Mouse (Mus musculus): ENCODE measurements around the gene Usp20. TPM values are rescaled to one million over a fixed set of nuclear protein-coding genes. Genes with fewer than 3 reads are reported as not detected.

The Usp20 gene
- total and polyA plus RNA-seq, 3 experiments: 3.4 to 13.8 (median 12.0) TPM

DNA sequence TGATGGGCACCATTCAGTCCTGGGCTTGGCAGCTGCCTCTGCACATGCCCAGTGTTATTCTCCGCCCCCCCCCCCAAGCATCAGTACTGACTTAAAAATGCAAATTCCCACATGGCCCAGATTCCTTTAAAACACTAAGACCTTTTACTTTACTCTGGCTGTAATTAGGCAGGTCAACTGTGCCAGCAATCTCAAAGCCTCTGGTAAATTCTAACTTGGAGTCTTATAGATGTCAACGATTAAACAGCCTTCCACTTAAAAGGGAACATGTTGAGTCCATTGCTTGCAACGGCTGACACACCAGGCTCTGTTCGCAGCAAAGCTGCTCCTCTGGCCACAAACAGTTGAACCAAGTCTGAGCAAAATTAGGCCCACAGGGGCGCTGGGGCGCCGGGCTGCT, 49.9 kb downstream of the Usp20 start:
- H3K27me3 ChIP-seq (replicated peaks): no peaks in the 10 kb centered on the region
- H3K9ac ChIP-seq (ENCODE audit: insufficient read depth, low read depth): no peak overlapping the region
- no peaks in the 10 kb centered on the region for H3K79me2 ChIP-seq (replicated peaks; ENCODE audit: control insufficient read depth, extremely low read depth, insufficient read depth, poor library complexity, severe bottlenecking)
- in situ Hi-C loops (cut with MboI; ENCODE audit: low pct_ligation_motif_present, low pct_unique_long_range_greater_than_20kb, low sequenced_read_pairs) (no loop called here), dilution Hi-C loops (cut with MboI; ENCODE audit: extremely low pct_ligation_motif_present, extremely low pct_unique_long_range_greater_than_20kb, low sequenced_read_pairs) (no loop called here)
- H3K9me3 ChIP-seq (replicated peaks; ENCODE audit: low read length): no peaks in the 10 kb centered on the region
- H3K4me1 ChIP-seq (ENCODE audit: control insufficient read depth in 1 of 2, insufficient read depth in 2 of 2): peaks cover 12 to 88% of the 10 kb centered on the region in 2 experiments
- H3K27ac ChIP-seq (ENCODE audit: insufficient read depth, low read depth): no peak overlapping the region
- peaks cover 86 to 91% of the 10 kb centered on the region in 2 experiments for H3K36me3 ChIP-seq (replicated peaks in 1 of 2; ENCODE audit: control insufficient read depth in 1 of 2, insufficient read depth in 1 of 2, low read length in 1 of 2)
- no peak overlapping the region for H3K4me2 ChIP-seq (ENCODE audit: insufficient read depth, low read depth, poor library complexity, severe bottlenecking)
- TF ChIP-seq NRF1 (IDR thresholded peaks at IDR 0.05; ENCODE audit: low read depth, low read length) (peak; percentile 43; the same call in 1 of the 2 replicates), SMC3 (IDR thresholded peaks at IDR 0.05; ENCODE audit: low read depth, low read length) (no peak)
- no peak overlapping the region for H3K4me3 ChIP-seq (replicated peaks in 1 of 3; ENCODE audit: low read depth in 2 of 3, low read length in 2 of 3, poor library complexity in 1 of 3)
- DNase-seq (ENCODE audit: extremely low read depth): no peak

DNA sequence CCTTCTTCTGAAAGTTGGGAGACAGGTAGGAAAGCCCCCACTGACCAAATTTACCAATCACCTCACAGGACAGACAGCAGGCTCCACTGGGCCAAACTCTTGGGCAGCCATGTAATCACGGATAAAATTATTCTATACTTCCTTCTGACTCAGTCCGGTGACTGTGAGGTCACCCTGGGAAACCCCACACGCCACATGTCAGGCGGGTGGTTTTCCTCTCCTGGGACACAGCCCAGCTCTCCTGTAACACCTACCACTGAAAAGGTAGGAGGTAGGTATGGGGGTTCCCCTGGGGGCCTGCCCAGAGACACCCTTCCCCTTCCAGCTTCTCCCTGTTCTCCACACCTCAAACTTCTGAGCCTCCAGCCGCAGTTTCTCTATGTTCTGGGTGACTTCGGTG, 54.7 kb downstream of the Usp20 start:
- DNase-seq (ENCODE audit: extremely low read depth): peak; percentile 85
- H3K79me2 ChIP-seq (replicated peaks; ENCODE audit: control insufficient read depth, extremely low read depth, insufficient read depth, poor library complexity, severe bottlenecking): no peaks in the 10 kb centered on the region
- H3K4me1 ChIP-seq (ENCODE audit: control insufficient read depth in 1 of 2, insufficient read depth in 2 of 2): peaks cover 25 to 84% of the 10 kb centered on the region in 2 experiments
- H3K27ac ChIP-seq (ENCODE audit: insufficient read depth, low read depth): peak overlapping the region; percentile 86
- H3K4me2 ChIP-seq (ENCODE audit: insufficient read depth, low read depth, poor library complexity, severe bottlenecking): 0 out of 2 replicates have a peak overlapping the region, but pooled peaks have one; percentile 1
- no peaks in the 10 kb centered on the region for H3K27me3 ChIP-seq (replicated peaks)
- H3K9me3 ChIP-seq (replicated peaks; ENCODE audit: low read length): peaks cover 5% of the 10 kb centered on the region
- H3K36me3 ChIP-seq (replicated peaks in 1 of 2; ENCODE audit: control insufficient read depth in 1 of 2, insufficient read depth in 1 of 2, low read length in 1 of 2): peaks cover 66 to 79% of the 10 kb centered on the region in 2 experiments
- dilution Hi-C loops (cut with MboI; ENCODE audit: extremely low pct_ligation_motif_present, extremely low pct_unique_long_range_greater_than_20kb, low sequenced_read_pairs) (no loop called here), in situ Hi-C loops (cut with MboI; ENCODE audit: low pct_ligation_motif_present, low pct_unique_long_range_greater_than_20kb, low sequenced_read_pairs) (no loop called here)
- no peak overlapping the region for H3K9ac ChIP-seq (ENCODE audit: insufficient read depth, low read depth)
- no peak overlapping the region for H3K4me3 ChIP-seq (replicated peaks in 1 of 3; ENCODE audit: low read depth in 2 of 3, low read length in 2 of 3, poor library complexity in 1 of 3)
- no peak for TF ChIP-seq USF1 (IDR thresholded peaks at IDR 0.05; ENCODE audit: low read depth, low read length)
- peak; percentile 81 for TF ChIP-seq JUND (conservative IDR thresholded peaks at IDR 0.05; ENCODE audit: low read depth, low read length)
- no peak for TF ChIP-seq CHD1 (IDR thresholded peaks at IDR 0.05; ENCODE audit: low read depth, low read length)
- TF ChIP-seq POLR2A (IDR thresholded peaks at IDR 0.05; ENCODE audit: low read depth, low read length): 0 out of 2 replicates have a peak, but pooled peaks have one; percentile 16
- no peak for TF ChIP-seq ZKSCAN1 (IDR thresholded peaks at IDR 0.05; ENCODE audit: borderline replicate concordance, low read depth, low read length)
- TF ChIP-seq MXI1 (IDR thresholded peaks at IDR 0.05; ENCODE audit: low read depth, low read length): peak; percentile 18; the same call in 1 of the 2 replicates
- TF ChIP-seq CHD2 (IDR thresholded peaks at IDR 0.05; ENCODE audit: low read length): peak; percentile 75; the same call in 1 of the 2 replicates
- TF ChIP-seq SIN3A (IDR thresholded peaks at IDR 0.05; ENCODE audit: low read length): no peak; the same call in 1 of the 2 replicates
- no peak for TF ChIP-seq MAX (IDR thresholded peaks at IDR 0.05; ENCODE audit: low read length)
- TF ChIP-seq TBP (conservative IDR thresholded peaks at IDR 0.05; ENCODE audit: low read depth, low read length): 0 out of 2 replicates have a peak, but pooled peaks have one; percentile 38
- TF ChIP-seq POLR2AphosphoS2 (IDR thresholded peaks at IDR 0.05; ENCODE audit: low read depth, low read length): no peak; the same call in 1 of the 2 replicates
- no peak for TF ChIP-seq E2F4 (IDR thresholded peaks at IDR 0.05; ENCODE audit: insufficient replicate concordance, low read depth, low read length)
- peak; percentile 84 for TF ChIP-seq IRF4 (IDR thresholded peaks at IDR 0.05; ENCODE audit: low read depth, low read length)
- peak; percentile 95 for TF ChIP-seq BHLHE40 (IDR thresholded peaks at IDR 0.05; ENCODE audit: low read depth, low read length)
- TF ChIP-seq ZMIZ1 (IDR thresholded peaks at IDR 0.05; ENCODE audit: low read depth, low read length): no peak; the same call in 1 of the 2 replicates
- TF ChIP-seq TCF12 (IDR thresholded peaks at IDR 0.05; ENCODE audit: low read depth, low read length): peak; percentile 89
- no peak for TF ChIP-seq HCFC1 (IDR thresholded peaks at IDR 0.05; ENCODE audit: low read depth, low read length)
- peak; percentile 89 for TF ChIP-seq MAZ (IDR thresholded peaks at IDR 0.05; ENCODE audit: low read depth, low read length)
- TF ChIP-seq CTCF (conservative IDR thresholded peaks at IDR 0.05 in 1 of 2, IDR thresholded peaks at IDR 0.05 in 1 of 2; ENCODE audit: low read depth in 2 of 2, low read length in 2 of 2): no peak
- TF ChIP-seq NRF1 (IDR thresholded peaks at IDR 0.05; ENCODE audit: low read depth, low read length): no peak
- no peak; the same call in 1 of the 2 replicates for TF ChIP-seq MAFK (IDR thresholded peaks at IDR 0.05; ENCODE audit: insufficient replicate concordance, low read length)
- TF ChIP-seq SMC3 (IDR thresholded peaks at IDR 0.05; ENCODE audit: low read depth, low read length): peak; percentile 21; the same call in 1 of the 2 replicates
- no peak for TF ChIP-seq RCOR1 (conservative IDR thresholded peaks at IDR 0.05; ENCODE audit: low read depth, low read length)
- TF ChIP-seq ELF1 (IDR thresholded peaks at IDR 0.05; ENCODE audit: low read depth, low read length): 0 out of 2 replicates have a peak, but pooled peaks have one; percentile 10
- TF ChIP-seq JUN (IDR thresholded peaks at IDR 0.05; ENCODE audit: insufficient read depth, low read depth, low read length): peak; percentile 83
- peak; percentile 89 for TF ChIP-seq MEF2A (IDR thresholded peaks at IDR 0.05; ENCODE audit: borderline replicate concordance, low read depth, low read length)
- no peak for TF ChIP-seq PAX5 (IDR thresholded peaks at IDR 0.05; ENCODE audit: low read length)
- no peak for TF ChIP-seq ZNF384 (IDR thresholded peaks at IDR 0.05; ENCODE audit: low read depth, low read length)
- TF ChIP-seq NELFE (IDR thresholded peaks at IDR 0.05; ENCODE audit: low read depth, low read length): no peak
- peak; percentile 98 for TF ChIP-seq ETS1 (conservative IDR thresholded peaks at IDR 0.05; ENCODE audit: low read depth, low read length)
- TF ChIP-seq RAD21 (IDR thresholded peaks at IDR 0.05; ENCODE audit: low read depth, low read length): no peak; the same call in 1 of the 2 replicates
- no peak for TF ChIP-seq UBTF (IDR thresholded peaks at IDR 0.05; ENCODE audit: low read depth, low read length)
- TF ChIP-seq EP300 (IDR thresholded peaks at IDR 0.05; ENCODE audit: low read length): peak; percentile 89

Data from CH12.LX (cell line).